Mouse (Mus musculus): ENCODE data around the gene Samd4b.
A peak's percentile ranks its signal among the peaks of the same experiment; 100 is the strongest.

- TF ChIP-seq CTCF (IDR thresholded peaks at IDR 0.05; ENCODE audit: control insufficient read depth, insufficient read depth, low read length) (peak; percentile 91), POLR2A (IDR thresholded peaks at IDR 0.05; ENCODE audit: borderline replicate concordance, control insufficient read depth, low read depth, low read length) (no peak)
Observed at GRCm38 (mm10) chr7:28436932-28437570, 160.9 kb downstream of the Samd4b start, which contains the start of gene Gmfg.

All from bone marrow, adult 2 months (tissue).